Mouse (Mus musculus) left cerebral cortex, postnatal 4 days (tissue): ENCODE data around the gene Gcgr. TPM values are rescaled to one million over a fixed set of nuclear protein-coding genes. Genes with fewer than 3 reads are reported as not detected.

ENCODE experiments used
- DNase-seq: peaks from one replicate; pipeline ENCODE4 v3.0.0-alpha.2; 2022
- intact Hi-C: fragments of 180-260 bp; cut with DNase I; formaldehyde crosslinking; loops from one replicate; pipeline ENCODE4 v1.15.1; 2025
- total RNA-seq, 2 experiments: library from RNA; stranded (reverse); gene quantifications; 2 replicates each; pipeline ENCODE4 v1.2.3; 2021

Gcgr gene
- total RNA-seq, 2 experiments from 2014 or later, result 0.18 TPM; not detected in 1

DNA sequence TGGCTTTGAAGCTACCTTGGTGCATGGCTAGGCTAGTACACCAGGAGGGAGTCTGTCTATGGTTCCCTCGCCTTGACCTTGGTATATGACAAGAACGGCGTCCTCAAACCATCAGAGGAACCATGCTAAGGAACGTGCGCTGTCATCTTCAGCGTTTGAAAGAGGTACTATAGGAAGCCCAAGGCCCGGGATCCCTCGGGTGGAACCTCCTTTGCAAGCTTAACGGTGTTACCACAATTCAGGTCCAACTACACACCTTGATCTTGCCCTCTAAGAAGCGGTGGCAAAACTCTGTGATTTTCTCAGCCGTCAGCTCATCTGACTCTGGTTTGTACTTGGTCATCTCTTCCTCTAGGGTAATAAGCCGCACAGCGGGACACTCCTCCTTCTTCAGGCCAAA lies 32.5 kb downstream of the Gcgr start:
- intact Hi-C loops, result no loop called here
- DNase-seq, result no peak

DNA sequence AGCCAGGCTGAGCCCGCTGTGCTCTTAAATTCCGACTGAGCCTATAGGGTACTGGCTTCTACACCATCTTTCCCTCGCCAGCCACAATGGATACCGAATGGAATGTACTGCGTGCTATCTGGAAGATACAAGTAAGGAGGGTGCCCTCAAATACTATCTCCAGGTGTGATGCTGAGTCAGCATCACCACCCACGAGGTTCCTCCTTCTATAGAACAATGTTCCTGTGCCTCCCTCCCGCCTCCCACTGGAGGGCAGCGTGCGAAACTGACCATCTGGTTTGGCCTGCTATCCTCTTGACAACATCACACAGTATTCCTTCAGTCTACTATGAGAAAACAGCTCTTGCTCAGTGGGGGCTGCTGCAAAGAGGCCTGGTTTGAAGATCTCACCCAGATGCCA lies 34.6 kb downstream of the Gcgr start:
- intact Hi-C loops, result loop anchor here (5.0 kb wide), 1 partner anchor 48 kb away; no protein-coding TSS in a partner anchor
- no peak for DNase-seq

DNA sequence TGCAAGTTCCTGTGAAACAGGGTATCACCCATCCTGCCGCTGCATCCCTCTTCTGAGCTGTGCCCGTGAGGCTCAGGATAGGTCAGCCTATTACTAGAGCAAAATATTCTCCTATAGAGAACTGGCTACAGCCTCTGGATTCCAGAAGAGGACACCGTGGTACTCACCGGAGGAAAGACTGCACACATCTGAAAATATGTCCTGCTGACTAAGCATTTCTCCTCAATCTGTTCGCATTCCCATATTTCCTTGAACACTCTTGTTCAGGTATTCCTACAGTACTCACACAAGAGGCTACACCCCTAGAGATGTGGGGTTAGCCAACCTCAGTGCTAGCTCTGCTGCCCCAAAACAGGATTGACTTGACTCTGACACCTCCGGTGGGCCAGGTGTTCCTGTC lies 37.8 kb downstream of the Gcgr start:
- no peak for DNase-seq
- intact Hi-C loops, result loop anchor here (5.0 kb wide), 1 partner anchor 51 kb away; no protein-coding TSS in a partner anchor

DNA sequence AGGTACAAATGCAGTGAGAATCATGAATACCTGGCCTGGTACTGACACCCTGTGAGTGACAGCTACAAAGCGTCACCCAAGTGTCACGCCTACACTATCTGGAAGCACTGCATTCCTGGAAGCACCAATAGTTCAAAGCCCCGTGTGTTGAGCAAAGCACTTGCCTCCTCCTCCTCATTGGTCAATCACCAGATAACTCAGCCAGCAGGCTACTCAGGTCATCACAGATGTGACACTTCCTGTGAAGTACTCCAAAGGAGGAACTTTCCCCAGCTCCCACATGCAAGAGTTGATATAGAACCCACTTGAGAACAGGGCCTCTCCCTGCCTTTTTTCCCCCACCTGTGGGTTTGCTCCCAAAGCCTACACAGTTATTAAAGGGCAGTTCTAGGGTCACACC lies 40.6 kb downstream of the Gcgr start:
- DNase-seq, result no peak
- intact Hi-C loops, result no loop called here

DNA sequence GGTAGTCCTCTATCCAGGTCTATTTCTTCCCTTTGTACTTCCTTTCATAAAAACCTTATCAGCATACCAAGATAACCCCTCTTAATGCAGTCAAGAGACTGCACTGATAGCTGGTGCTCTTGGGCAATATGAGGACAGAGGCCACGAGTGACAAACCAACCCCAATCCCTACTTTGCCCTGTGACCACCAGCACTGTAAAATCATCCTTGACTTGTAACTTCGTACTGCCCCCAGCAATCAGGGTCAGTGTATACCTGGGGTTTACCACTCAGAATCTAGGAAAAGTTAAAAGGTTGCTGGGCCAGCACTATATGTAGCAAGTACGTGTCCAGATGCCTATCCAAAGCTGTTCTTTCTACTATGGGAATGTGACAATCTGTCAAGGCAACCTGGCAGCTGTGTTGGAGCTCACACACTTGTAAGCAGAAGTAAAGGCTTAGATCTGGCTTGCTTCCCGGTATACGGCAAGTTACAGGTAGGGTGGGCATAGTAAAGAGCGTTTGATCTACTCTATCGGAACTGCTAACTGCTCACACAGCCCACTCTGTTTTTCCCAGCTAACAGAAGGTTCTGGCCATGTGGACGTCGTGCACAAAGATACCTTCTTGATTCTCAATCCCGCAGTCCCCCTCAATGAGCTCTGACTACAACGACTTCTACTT lies 41.4 kb downstream of the Gcgr start:
- intact Hi-C loops, result no loop called here
- DNase-seq, result no peak

DNA sequence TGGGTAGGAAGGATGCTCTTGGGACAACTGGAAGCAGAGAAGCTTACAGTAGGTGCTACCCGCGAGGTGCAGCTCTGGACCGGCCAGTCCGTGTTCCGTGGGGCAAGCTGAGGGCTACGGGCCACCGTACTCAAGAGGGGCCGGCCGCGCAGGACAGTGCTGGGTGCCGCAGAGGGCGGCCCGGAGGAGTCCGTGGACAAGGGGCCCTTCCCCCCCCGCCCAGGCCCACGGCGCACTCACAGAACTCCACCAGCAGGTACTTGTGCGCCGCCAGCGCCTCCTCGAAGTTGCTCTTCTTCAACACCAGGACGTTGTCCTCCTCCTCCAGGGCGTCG lies 41.9 kb downstream of the Gcgr start:
- intact Hi-C loops, result no loop called here
- DNase-seq, result no peak

DNA sequence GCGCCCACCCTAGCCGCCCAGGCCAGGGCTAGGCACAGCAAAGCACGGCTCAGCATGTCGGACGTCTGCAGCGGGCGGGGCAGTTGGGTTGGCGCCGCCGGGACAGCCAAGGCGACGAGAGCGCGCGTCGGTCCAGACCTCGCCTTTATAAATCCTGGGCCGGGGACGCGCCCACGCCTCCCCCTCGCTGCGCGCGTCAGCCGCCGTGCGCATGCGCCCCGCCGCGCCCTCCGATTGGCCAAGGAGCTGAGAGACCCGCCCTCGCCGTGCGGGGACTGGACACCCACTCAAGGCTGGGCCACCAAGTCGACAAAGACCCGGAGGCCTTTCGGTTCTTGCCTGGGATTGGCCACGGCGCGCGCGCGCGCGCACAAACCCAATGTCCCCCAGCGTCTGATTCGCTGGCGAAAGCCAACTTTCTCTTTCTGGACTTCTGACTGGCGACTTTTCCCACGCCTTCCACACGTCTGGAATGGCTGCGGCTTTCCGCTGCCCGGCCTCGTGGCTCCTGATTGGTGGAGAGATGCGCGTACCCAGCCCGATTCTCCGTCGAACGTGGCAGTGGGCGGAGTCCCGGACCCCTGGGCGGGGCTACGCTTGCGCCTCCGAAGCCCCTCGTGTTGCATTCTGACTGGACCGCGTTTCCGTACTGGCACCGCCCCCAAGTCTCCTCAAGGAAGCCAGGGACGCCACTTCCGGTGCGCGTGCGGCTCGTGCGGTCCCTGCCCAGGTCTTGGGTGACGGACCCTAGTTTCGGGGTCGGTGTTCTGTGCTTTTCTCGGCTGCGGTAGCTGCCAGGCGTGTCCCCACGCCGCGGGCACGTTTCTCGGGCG lies 42.5 kb downstream of the Gcgr start, which contains the start of gene P4hb:
TSS of gene P4hb (minus strand) at position 502 of the 833 bp plus-strand sequence.
- intact Hi-C loops, result no loop called here
- DNase-seq, result peak; percentile 100

DNA sequence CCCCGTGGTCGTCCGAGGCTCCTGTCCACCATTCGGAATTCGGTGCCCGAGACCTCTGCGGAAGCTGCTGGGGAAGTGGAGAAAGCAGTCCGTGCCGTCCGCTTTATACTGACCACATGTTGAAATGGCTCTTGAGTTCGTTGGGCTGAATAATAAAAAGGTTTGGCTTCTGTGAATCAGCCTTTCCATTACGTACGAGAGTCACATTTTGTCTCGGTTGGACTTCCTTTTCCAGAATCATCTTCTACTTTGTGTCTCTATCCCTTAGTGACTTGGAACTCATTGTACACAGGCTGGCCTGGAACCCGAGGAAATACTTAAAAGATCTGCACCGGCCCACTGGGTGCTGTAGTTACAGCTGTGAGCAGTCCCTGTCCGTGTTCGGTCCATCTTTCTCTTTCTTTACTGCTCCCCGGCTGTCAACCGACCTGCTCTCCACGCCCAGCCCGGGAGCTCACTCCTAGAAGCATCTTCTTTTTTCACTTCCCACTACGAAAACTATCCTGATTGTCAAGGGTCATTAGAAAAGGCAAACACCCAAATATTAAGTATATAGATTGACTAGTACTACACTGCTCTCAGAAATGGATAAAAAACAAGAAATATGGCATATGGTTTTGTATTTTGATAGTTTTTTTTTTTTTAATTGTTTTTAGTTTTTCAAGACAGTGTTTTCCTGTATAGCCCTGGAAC lies 43.2 kb downstream of the Gcgr start:
- intact Hi-C loops, result no loop called here
- no peak for DNase-seq

DNA sequence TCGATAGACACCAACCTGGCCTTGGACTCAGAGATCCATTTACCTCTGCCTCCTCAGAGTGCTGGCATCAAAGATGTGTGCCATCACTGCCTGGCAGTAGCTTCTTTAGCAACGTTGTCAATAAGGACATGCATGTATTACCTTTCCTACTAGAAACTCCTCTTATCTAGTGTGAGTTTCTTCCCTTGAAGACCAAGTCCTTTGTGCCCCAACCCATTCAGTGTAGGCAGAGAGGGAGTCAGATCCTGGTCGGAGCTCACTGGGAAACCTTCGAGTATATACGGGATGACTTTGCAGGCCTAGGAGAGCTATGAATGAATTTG lies 43.7 kb downstream of the Gcgr start:
- intact Hi-C loops, result no loop called here

DNA sequence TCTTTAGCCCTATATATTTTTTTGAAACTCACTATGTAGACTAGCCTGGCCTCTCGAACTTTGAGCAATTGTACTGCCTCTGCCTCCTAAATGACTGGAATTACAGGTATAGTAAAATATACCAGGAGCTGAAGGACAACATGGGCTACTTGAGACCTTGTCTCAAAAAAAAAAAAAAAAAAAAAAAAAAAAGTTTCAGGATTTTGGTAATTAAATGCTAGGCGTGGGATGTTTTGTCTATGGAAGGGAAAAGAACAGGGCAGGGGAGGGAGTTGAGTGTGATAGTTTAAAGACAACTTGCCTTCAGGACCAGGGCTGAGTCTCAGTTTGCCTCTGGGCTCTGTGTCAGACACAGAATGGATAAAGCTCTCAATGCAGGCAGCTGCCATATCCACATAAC lies 44.5 kb downstream of the Gcgr start:
- intact Hi-C loops, result no loop called here
- DNase-seq, result no peak

More for the DNA sequence above, 43.7 kb downstream of the Gcgr start:
- DNase-seq, result no peak

DNA sequence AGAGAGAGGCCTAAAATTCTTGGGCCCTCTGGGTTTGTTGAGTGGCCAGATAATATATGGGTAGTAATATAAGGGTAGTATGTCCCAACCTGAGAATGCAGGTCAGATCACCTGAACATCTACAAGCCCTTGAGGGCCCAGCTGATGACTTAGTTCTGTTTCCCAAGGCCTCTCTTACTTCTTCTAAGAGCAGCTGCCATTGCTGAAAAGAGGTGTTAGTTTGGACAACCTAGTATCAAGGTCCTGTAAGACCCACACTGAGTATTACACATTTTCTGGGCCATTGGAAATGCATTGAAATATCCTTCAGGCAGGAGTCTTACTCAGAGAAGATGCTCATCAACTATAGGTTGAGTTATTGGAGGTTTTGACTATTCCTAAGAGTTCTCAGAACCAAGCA lies 45.4 kb downstream of the Gcgr start:
- no peak for DNase-seq
- intact Hi-C loops, result no loop called here

DNA sequence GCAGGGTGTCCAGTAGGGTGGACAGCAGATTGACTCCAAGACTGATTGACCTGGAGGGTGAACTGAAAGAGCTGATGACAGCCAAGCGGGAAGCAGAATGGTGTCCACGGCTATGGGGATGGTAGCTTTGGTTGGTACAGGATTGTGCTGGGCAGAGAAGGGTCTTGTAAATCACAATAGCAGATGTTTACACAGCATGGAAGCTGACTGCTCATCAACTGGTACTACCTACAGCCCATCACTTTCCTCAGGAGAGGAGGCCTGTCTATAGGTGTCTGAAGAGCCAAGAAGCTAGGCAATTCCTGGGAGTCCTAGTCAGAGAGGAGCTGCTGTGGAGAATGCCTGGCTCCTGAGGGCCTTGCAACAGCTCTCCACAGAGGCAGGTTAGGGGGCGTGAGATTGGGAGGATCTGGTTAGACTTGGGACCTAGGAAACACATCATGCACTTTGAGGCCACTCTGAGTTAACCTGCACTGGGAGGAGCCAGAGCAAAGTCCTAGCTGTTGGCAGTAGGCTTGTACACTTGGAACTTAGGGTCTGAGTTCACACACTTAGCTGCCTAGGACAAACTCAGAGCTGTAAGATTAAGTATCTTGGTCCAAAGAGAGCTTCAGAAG lies 46.0 kb downstream of the Gcgr start:
- DNase-seq, result no peak
- intact Hi-C loops, result no loop called here

DNA sequence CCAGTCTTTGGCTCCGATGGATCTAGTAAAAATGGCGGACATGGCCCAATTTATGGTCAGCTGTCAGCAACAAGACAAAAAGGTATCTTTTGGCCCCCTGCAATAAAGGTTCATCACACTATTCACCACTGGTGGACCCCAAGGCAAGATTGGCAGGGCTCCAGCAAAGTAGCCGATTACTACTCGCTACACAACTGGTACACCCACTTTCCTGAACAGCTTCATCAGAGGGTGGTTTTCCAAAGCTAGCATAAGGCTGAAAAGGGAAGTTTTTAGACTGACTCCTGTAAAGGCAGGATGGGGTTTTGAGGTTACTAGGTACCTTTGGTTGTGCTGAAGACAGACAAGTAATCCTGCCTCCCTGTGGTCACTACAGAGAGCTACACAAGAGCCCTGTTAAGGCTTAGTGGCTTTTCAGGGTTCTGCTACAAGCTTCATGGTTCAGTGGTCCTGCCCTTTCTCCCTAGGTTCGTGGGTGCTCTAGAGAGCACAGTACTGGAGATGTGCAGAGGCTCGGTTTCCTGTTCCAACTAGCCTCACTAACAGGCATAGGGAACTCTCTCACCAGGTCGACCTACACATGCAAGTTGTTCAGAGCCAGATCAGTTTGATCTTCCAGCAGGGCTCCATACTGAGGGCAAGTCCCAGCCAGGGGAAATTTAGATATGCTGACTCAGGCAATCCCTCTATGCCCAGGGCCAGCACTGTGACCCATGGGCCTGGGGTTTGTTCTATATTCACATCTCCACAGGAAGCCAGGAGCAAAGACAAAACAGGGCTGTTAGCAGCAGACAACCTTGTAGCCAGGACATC lies 46.9 kb downstream of the Gcgr start:
- intact Hi-C loops, result no loop called here
- DNase-seq, result no peak

DNA sequence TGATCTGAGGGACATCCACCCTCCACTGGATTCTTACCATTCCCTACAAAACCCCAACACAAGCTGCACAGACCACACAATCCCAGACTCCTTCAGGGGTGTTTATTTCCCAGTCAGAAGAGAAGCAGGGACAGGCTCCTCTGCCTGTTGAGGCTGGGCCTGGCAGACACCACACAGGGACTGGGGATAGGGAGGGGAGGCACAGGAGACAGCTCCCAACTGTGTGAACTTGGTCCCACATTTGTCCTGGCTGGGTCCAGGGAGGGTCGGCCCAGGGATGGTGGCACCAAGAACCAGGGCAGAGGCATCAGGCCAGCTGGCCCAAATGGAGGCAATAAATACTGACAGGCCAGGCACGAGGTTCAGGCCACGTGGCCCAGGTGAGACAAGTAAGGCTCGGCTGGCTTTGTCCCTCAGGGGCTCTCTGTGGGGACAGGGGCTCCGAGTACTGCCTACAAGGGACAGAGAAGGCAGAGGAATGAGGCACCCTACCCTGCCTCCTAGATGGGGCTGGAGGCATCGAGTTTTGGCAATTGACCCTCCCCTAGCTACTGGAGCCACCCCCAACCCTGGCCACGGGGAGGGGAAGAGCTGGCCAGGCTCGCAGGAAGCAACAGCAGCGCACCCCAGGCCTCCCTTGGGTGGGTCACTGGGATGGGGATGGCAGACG lies 47.7 kb downstream of the Gcgr start:
- intact Hi-C loops, result no loop called here
- no peak for DNase-seq

DNA sequence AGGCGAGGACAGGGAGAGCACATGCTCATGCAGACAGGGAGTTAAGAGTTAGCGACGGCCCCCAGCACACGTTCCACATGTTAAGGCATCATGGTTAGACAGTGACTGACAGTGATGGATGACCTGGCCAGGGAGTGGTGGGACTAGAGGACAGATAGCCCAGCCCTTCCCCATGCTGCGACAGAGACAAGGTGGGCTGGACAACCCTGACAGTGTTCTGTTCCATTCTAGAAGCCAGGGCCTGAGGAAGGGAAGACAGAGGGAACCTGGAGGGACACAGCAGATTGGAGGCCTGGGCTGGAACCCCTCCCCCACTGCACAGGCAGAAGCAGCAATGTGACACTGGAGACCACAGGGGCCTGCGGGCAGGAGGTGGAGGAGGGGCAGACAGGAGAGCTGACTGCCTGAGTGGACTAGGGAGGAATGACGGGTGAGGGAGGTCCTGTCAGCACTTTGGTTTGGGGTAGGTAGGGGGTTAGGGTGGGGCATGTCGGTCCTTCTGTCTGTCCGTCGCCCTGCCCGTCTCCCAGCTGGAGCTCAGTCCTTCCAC lies 48.3 kb downstream of the Gcgr start:
- no peak for DNase-seq
- intact Hi-C loops, result no loop called here

DNA sequence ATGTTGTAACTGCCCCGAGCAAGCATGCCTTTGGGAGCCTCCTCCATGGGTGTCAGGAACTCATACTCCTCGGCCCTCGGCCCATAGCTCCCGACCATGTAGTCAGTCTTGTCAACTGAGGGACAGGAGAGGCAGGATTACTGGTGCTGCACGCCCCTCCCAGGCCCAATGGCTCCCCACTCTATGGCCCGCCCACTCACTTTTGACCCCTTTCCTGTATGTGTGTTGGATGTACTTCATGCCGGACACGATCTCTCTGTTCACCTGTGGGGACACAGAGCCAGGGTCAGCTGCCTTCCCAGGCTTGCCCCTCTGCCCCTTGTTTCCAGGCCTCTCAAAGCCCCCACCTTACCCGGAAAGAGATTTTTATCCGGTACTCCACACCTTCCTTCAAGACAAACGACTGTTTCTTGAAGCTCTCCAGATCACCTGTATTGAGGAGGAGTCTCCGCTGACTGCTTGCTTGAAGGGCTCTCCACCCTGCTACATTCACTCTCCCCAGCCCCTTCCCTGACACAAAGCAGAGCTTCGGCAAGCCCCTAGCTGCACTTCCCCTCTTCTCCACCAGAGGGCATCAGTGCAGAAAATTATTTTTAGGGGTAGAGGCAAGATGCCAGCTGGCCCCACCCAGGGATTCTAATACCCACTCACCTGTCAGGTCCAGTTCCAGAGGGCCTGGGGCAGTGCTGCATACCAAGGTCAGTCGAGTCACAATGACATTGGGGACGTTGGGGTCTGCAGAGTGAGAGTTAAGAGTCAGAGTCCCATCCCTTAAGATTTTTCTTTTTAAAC lies 49.0 kb downstream of the Gcgr start:
- intact Hi-C loops, result no loop called here
- peak; percentile 75 for DNase-seq

DNA sequence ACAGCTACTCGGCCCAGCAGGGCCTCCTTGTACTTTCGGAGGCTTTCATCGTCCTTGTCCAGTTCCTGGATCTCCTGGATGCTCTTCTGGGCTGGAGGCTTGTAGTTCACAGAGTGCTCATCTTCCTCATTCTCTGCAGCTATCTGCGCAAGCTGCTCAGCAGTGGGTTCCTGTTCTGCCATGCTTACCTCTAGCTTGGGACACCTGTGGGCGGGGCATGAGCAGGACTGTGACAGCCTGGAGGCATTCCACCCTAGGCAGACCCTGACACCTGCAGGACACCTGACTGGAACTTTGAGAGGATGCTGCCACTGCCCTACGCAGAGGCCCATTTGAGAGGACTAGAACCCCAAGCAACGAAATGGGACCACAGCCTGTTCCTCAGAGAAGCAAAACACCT lies 49.7 kb downstream of the Gcgr start:
- no peak for DNase-seq

DNA sequence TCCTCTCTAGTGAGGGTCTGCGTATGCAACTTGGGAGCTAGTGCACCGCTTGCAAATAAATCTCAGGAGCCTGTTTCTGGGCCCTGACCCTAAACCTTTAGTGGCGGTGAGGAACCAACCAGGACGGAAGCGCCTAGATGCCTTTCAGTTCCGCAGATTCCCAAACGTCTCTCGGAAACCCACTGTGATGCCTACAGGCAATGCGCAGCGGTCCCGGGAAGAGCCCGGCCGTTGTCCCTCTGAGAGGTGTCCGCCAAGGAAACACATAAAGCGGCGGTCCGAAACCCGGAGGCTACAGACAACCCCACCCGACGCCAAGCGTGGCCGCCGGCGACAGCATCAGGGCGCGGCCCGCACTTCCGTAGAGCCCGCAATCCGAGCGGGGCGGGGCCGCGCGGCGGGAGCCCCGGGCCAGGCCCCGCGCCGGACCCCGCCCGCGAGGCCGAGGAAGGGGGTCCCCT lies 50.4 kb downstream of the Gcgr start:
- DNase-seq, result no peak
- intact Hi-C loops, result no loop called here

More for the DNA sequence above, 49.7 kb downstream of the Gcgr start:
- intact Hi-C loops, result no loop called here
